Mouse (Mus musculus) layer of hippocampus, postnatal 25 days (tissue): ENCODE results near the gene Cmklr1. TPM values are rescaled to one million over a fixed set of nuclear protein-coding genes. Genes with fewer than 3 reads are reported as not detected.

ENCODE experiments used
- DNase-seq, 2 experiments: peaks; one replicate each; pipeline ENCODE4 v3.0.0; 2022; ENCODE audit warnings: mixed read lengths in 2 of 2, low spot score in 1 of 2; ENCODE audit errors: extremely low spot score in 1 of 2
- total RNA-seq, 2 experiments: library from RNA; stranded (reverse); gene quantifications; 2 replicates each; pipeline ENCODE4 v1.2.3; 2021

Gene Cmklr1
- total RNA-seq, result 1 to 10 TPM; 3.3 to 5.4 TPM

- no peak for DNase-seq
These were observed at the start of gene Cmklr1 for GRCm38 (mm10) chr5:113650035-113650865. TSS of gene Cmklr1 (minus strand) at chr5:113650426.

GRCm38 (mm10) chr5:113694415-113694814 is 44.2 kb upstream of the Cmklr1 start:
- no peak for DNase-seq

GRCm38 (mm10) chr5:113694000-113694399 is 43.8 kb upstream of the Cmklr1 start:
- no peak for DNase-seq

- no peak for DNase-seq
These were observed 43.0 kb upstream of the Cmklr1 start for GRCm38 (mm10) chr5:113693196-113693755.

- DNase-seq, result no peak
These were observed 40.6 kb upstream of the Cmklr1 start for GRCm38 (mm10) chr5:113690866-113691265.

GRCm38 (mm10) chr5:113690069-113690548 is 39.9 kb upstream of the Cmklr1 start:
- peak in 1 of 2 experiments; percentile 8 for DNase-seq

GRCm38 (mm10) chr5:113687514-113687913 is 37.3 kb upstream of the Cmklr1 start:
- no peak for DNase-seq

- DNase-seq, result no peak
These were observed 35.2 kb upstream of the Cmklr1 start for GRCm38 (mm10) chr5:113685471-113685870.

- no peak for DNase-seq
These were observed 33.0 kb upstream of the Cmklr1 start for GRCm38 (mm10) chr5:113683246-113683645.

- DNase-seq, result no peak
These were observed 32.2 kb upstream of the Cmklr1 start for GRCm38 (mm10) chr5:113682472-113682871.

- no peak for DNase-seq
These were observed 31.0 kb upstream of the Cmklr1 start for GRCm38 (mm10) chr5:113681219-113681618.

- DNase-seq, result no peak
These were observed 29.3 kb upstream of the Cmklr1 start for GRCm38 (mm10) chr5:113679509-113679908.

GRCm38 (mm10) chr5:113678743-113679452 is 28.7 kb upstream of the Cmklr1 start:
- DNase-seq, result no peak

- DNase-seq, result no peak
These were observed 27.3 kb upstream of the Cmklr1 start for GRCm38 (mm10) chr5:113677541-113677940.

GRCm38 (mm10) chr5:113674851-113675250 is 24.6 kb upstream of the Cmklr1 start:
- no peak for DNase-seq

GRCm38 (mm10) chr5:113672456-113672855 is 22.2 kb upstream of the Cmklr1 start:
- no peak for DNase-seq

- DNase-seq, result no peak
These were observed 20.4 kb upstream of the Cmklr1 start for GRCm38 (mm10) chr5:113670597-113670996.

GRCm38 (mm10) chr5:113670110-113670509 is 19.9 kb upstream of the Cmklr1 start:
- DNase-seq, result no peak

- no peak for DNase-seq
These were observed 14.5 kb upstream of the Cmklr1 start for GRCm38 (mm10) chr5:113664629-113665195.

GRCm38 (mm10) chr5:113664127-113664526 is 13.9 kb upstream of the Cmklr1 start:
- no peak for DNase-seq

GRCm38 (mm10) chr5:113660872-113661271 is 10.6 kb upstream of the Cmklr1 start:
- DNase-seq, result no peak
